Mouse (Mus musculus) layer of hippocampus, postnatal 14 days (tissue): ENCODE measurements around the gene Ltb. TPM values are rescaled to one million over a fixed set of nuclear protein-coding genes. Genes with fewer than 3 reads are reported as not detected.

Experiments used
- DNase-seq, 2 experiments: peaks; one replicate each; pipeline ENCODE4 v3.0.0; 2021 to 2022; ENCODE audit warnings: low spot score in 2 of 2, mixed read lengths in 1 of 2
- total RNA-seq, 2 experiments: library from RNA; stranded (reverse); gene quantifications; 2 replicates each; pipeline ENCODE4 v1.2.3; 2021

Gene Ltb
- total RNA-seq, 2 experiments from 2014 or later: 0.55 to 1.0 TPM

- DNase-seq: peak; percentile 100
These were observed 29.4 kb upstream of the Ltb start, which contains the start of gene Prrc2a for GRCm38 (mm10) chr17:35164568-35165450. Gene Prrc2a (minus strand): TSS chr17:35164897.

GRCm38 (mm10) chr17:35165451-35166155 lies 28.6 kb upstream of the Ltb start:
- DNase-seq: no peak

- DNase-seq: peak; percentile 36 to 75
These were observed 27.7 kb upstream of the Ltb start for GRCm38 (mm10) chr17:35166352-35167035.

GRCm38 (mm10) chr17:35167794-35168193 lies 26.4 kb upstream of the Ltb start:
- no peak for DNase-seq

- DNase-seq: no peak
These were observed 25.6 kb upstream of the Ltb start for GRCm38 (mm10) chr17:35168541-35169207.

- no peak for DNase-seq
These were observed 21.6 kb upstream of the Ltb start for GRCm38 (mm10) chr17:35172445-35173234.

- DNase-seq: no peak
These were observed 20.9 kb upstream of the Ltb start for GRCm38 (mm10) chr17:35173329-35173728.

GRCm38 (mm10) chr17:35174201-35174977 lies 19.9 kb upstream of the Ltb start:
- no peak for DNase-seq

- DNase-seq: no peak
These were observed 18.9 kb upstream of the Ltb start for GRCm38 (mm10) chr17:35175382-35175781.

- no peak for DNase-seq
These were observed 18.3 kb upstream of the Ltb start, which contains the start of gene Aif1 for GRCm38 (mm10) chr17:35175968-35176367. Gene Aif1 (minus strand): TSS chr17:35176068.

GRCm38 (mm10) chr17:35178528-35178927 lies 15.7 kb upstream of the Ltb start:
- no peak for DNase-seq

GRCm38 (mm10) chr17:35180093-35180492 lies 14.1 kb upstream of the Ltb start:
- DNase-seq: no peak

GRCm38 (mm10) chr17:35185639-35186611 lies 8.3 kb upstream of the Ltb start:
- no peak for DNase-seq

GRCm38 (mm10) chr17:35186681-35187080 lies 7.6 kb upstream of the Ltb start:
- no peak for DNase-seq

- DNase-seq: no peak
These were observed 6.9 kb upstream of the Ltb start for GRCm38 (mm10) chr17:35187345-35187744.

- no peak for DNase-seq
These were observed 6.2 kb upstream of the Ltb start, which contains the start of gene Lst1 for GRCm38 (mm10) chr17:35187959-35188610. Gene Lst1 (minus strand): TSS chr17:35188439.

- DNase-seq: no peak
These were observed 5.1 kb upstream of the Ltb start for GRCm38 (mm10) chr17:35189186-35189585.

- DNase-seq: no peak
These were observed 4.1 kb upstream of the Ltb start for GRCm38 (mm10) chr17:35190096-35190495.
